Mouse (Mus musculus): ENCODE measurements at regions not wholly inside any gene's neighbourhood (a gene's known extent, or its start where the extent isn't known, plus 50 kb on each side); places are given as distances from the start of the nearest gene placed in this dataset.

DNA sequence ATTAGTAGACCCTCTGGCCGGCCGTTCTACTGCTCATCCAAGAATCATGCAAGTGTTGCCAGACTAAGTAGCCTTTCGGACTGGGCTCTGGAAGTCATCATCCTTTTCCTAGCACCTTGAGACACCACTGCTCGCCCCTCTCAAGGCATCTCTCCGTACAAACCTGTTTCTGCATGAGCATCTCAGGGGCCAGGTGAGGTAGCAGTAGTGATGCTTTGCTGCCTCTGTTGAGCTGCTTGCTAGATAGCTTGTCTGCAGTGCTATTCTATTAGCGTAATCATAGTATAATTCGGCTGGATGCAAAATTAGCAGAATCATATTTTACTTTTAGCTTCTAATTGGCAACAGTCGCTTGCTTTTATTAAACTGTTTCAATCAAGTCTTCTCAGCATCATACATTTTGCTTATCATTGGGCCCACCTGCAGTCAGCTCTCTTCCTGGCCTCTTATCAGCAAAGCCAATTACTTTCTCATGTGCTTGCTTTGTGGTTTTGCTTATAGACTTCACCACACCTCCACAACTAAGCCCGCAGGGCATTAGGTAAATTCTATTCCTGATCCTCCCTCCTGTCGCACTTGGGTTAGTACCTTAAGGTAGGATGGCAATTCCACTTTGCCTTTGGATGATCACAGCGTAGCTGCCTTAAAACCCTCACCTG, 621.1 kb upstream of the Fam92a start:
- Histone ChIP-seq H3K27me3 (ENCODE audit: control insufficient read depth, insufficient read depth, insufficient read length) (no peaks in the 10 kb centered on the region), H3K4me3 (no peak overlapping the region), H3K36me3 (ENCODE audit: control insufficient read depth, insufficient read depth) (no peaks in the 10 kb centered on the region), H3K4me2 (ENCODE audit: low read depth) (no peak overlapping the region), H3ac (ENCODE audit: control insufficient read depth, insufficient read length) (no peak overlapping the region), H3K79me2 (ENCODE audit: control insufficient read depth, insufficient read depth) (no peaks in the 10 kb centered on the region)
- TF ChIP-seq TCF3 (IDR thresholded peaks at IDR 0.05; ENCODE audit: insufficient read length, low read depth) (no peak), TCF12 (IDR thresholded peaks at IDR 0.05; ENCODE audit: insufficient read depth, poor library complexity, severe bottlenecking) (no peak), POLR2AphosphoS2 (IDR thresholded peaks at IDR 0.05; ENCODE audit: insufficient read length, low read depth) (no peak), MYOG (IDR thresholded peaks at IDR 0.05; ENCODE audit: control insufficient read depth in 1 of 3, insufficient read depth in 1 of 3, insufficient read length in 2 of 3, low read depth in 2 of 3) (no peak)

DNA sequence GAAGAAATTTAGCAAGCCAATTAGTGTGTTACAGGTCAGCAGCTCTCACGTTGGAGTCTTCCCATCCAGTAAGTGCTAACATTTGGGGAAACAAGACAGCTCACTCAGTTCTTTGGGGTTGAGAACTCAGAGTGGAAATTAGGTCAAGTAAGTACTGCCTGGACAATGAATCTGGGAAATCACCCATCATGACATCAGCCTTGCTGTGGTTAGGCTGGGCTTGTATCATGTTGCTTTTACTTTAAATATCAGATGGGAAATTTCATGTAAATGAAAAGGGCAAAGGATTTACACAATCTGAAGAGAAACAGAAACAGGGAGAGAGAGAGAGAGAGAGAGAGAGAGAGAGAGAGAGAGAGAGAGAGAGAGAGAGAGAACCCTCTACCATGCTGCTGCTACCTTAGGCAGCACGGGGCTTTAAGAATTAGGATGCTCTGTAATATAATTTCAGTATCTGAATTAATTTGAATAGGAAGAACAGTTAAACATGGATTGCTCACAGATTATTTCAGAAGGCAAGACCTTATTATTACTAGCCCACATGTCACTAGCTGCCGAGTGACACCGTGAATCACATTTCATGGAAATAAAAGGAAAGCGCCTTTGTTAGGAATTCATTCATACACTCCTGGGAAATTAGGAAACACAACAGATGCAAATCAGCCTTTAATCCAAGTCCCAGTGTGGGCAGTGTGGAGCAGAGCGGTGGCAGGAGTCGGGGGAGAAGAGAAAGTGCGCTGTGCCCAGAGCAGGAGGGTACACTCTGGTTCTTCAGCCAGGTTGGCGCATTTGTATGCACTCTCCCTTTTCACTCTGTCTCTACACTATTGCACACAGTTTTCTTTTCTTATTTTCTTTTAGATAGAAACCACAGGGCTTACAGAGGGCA, 620.2 kb upstream of the Fam92a start:
- no peak overlapping the region for H3K4me3 ChIP-seq
- H3K79me2 ChIP-seq (ENCODE audit: control insufficient read depth, insufficient read depth), result no peaks in the 10 kb centered on the region
- H3K27me3 ChIP-seq (ENCODE audit: control insufficient read depth, insufficient read depth, insufficient read length), result no peaks in the 10 kb centered on the region
- H3K36me3 ChIP-seq (ENCODE audit: control insufficient read depth, insufficient read depth), result no peaks in the 10 kb centered on the region
- TF ChIP-seq POLR2AphosphoS2 (IDR thresholded peaks at IDR 0.05; ENCODE audit: insufficient read length, low read depth) (no peak), CEBPB (IDR thresholded peaks at IDR 0.05; ENCODE audit: insufficient read depth, poor library complexity, severe bottlenecking) (no peak), E2F4 (IDR thresholded peaks at IDR 0.05; ENCODE audit: insufficient read depth) (no peak), MYOD1 (IDR thresholded peaks at IDR 0.05; ENCODE audit: control insufficient read depth in 1 of 3, insufficient read length in 2 of 3, low read depth in 2 of 3) (no peak)
- H3ac ChIP-seq (ENCODE audit: control insufficient read depth, insufficient read length), result no peak overlapping the region
- H3K4me2 ChIP-seq (ENCODE audit: low read depth), result peak overlapping the region; percentile 10

DNA sequence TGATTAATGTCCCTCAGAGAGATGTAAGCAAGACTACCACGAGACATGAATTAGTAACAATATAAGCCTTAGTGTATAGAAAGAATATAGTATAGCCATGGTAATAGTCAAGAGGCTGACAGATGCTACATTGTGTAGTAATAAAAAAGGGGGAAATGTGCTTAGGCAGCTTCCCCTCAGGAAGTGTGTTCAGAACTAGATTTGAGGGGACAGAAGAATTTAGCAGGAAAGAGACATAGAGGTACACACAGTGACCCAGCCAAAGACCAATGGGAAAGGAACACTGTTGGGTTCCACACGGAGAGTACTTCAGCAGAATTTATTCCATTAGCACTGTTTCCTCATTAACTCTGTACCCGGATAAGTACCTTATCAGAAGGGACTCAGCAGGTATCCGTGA, 614.0 kb upstream of the Fam92a start:
- H3K4me3 ChIP-seq, result no peak overlapping the region

DNA sequence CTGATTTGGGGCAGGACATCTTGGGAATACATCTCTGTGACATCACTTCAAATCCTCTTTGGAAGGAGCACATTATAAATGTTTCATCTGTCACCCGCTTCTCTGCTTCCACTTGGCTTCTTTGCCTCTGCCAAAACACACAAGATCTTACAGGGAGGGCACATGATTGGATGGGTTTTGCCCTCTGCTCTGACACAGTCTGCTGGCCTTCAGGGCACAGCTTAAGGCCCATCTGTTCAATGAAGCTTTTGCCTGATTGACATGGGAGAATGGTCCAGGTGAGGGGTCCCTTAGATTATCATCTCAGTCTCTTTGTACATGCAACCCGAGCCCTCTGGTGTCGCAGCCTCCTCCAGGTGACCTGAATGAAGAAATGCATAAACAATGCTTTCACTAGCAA, 612.7 kb upstream of the Fam92a start:
- no peak for TF ChIP-seq MYOG (IDR thresholded peaks at IDR 0.05; ENCODE audit: control insufficient read depth in 1 of 3, insufficient read depth in 1 of 3, insufficient read length in 2 of 3, low read depth in 2 of 3)
- no peak for TF ChIP-seq REST (IDR thresholded peaks at IDR 0.05; ENCODE audit: insufficient read depth, insufficient read length)
- no peak for TF ChIP-seq POLR2A (IDR thresholded peaks at IDR 0.05; ENCODE audit: insufficient read length, low read depth)
- no peak for TF ChIP-seq SRF (IDR thresholded peaks at IDR 0.05; ENCODE audit: control insufficient read depth, insufficient read length, low read depth)
- TF ChIP-seq CEBPB (IDR thresholded peaks at IDR 0.05; ENCODE audit: insufficient read depth, poor library complexity, severe bottlenecking), result no peak
- no peak for TF ChIP-seq MYOD1 (IDR thresholded peaks at IDR 0.05; ENCODE audit: control insufficient read depth in 1 of 3, insufficient read length in 2 of 3, low read depth in 2 of 3)
- TF ChIP-seq USF1 (IDR thresholded peaks at IDR 0.05; ENCODE audit: low read depth), result no peak
- TF ChIP-seq MAX (IDR thresholded peaks at IDR 0.05; ENCODE audit: low read depth), result no peak
- no peak for TF ChIP-seq POLR2AphosphoS2 (IDR thresholded peaks at IDR 0.05; ENCODE audit: insufficient read length, low read depth)
- TF ChIP-seq TCF3 (IDR thresholded peaks at IDR 0.05; ENCODE audit: insufficient read length, low read depth), result no peak
- no peak for TF ChIP-seq E2F4 (IDR thresholded peaks at IDR 0.05; ENCODE audit: insufficient read depth)
- TF ChIP-seq TCF12 (IDR thresholded peaks at IDR 0.05; ENCODE audit: insufficient read depth, poor library complexity, severe bottlenecking), result no peak
- no peaks in the 10 kb centered on the region for H3K79me2 ChIP-seq (ENCODE audit: control insufficient read depth, insufficient read depth)
- no peak overlapping the region for H3ac ChIP-seq (ENCODE audit: control insufficient read depth, insufficient read length)
- H3K36me3 ChIP-seq (ENCODE audit: control insufficient read depth, insufficient read depth), result no peaks in the 10 kb centered on the region
- no peak overlapping the region for H3K4me2 ChIP-seq (ENCODE audit: low read depth)
- H3K27me3 ChIP-seq (ENCODE audit: control insufficient read depth, insufficient read depth, insufficient read length), result no peaks in the 10 kb centered on the region
- no peak overlapping the region for H3K4me3 ChIP-seq

More for the DNA sequence above, 614.0 kb upstream of the Fam92a start:
- TF ChIP-seq E2F4 (IDR thresholded peaks at IDR 0.05; ENCODE audit: insufficient read depth), result no peak
- Histone ChIP-seq H3K4me2 (ENCODE audit: low read depth) (no peak overlapping the region), H3K36me3 (ENCODE audit: control insufficient read depth, insufficient read depth) (no peaks in the 10 kb centered on the region), H3ac (ENCODE audit: control insufficient read depth, insufficient read length) (no peak overlapping the region), H3K79me2 (ENCODE audit: control insufficient read depth, insufficient read depth) (no peaks in the 10 kb centered on the region), H3K27me3 (ENCODE audit: control insufficient read depth, insufficient read depth, insufficient read length) (no peaks in the 10 kb centered on the region)

- Histone ChIP-seq H3K4me2 (ENCODE audit: low read depth) (no peak overlapping the region), H3K27me3 (ENCODE audit: control insufficient read depth, insufficient read depth, insufficient read length) (no peaks in the 10 kb centered on the region), H3K4me3 (no peak overlapping the region), H3K36me3 (ENCODE audit: control insufficient read depth, insufficient read depth) (no peaks in the 10 kb centered on the region), H3K79me2 (ENCODE audit: control insufficient read depth, insufficient read depth) (no peaks in the 10 kb centered on the region), H3ac (ENCODE audit: control insufficient read depth, insufficient read length) (no peak overlapping the region)
- TF ChIP-seq MYOG (IDR thresholded peaks at IDR 0.05; ENCODE audit: control insufficient read depth in 1 of 3, insufficient read depth in 1 of 3, insufficient read length in 2 of 3, low read depth in 2 of 3) (no peak), SRF (IDR thresholded peaks at IDR 0.05; ENCODE audit: control insufficient read depth, insufficient read length, low read depth) (no peak), TCF3 (IDR thresholded peaks at IDR 0.05; ENCODE audit: insufficient read length, low read depth) (no peak), REST (IDR thresholded peaks at IDR 0.05; ENCODE audit: insufficient read depth, insufficient read length) (no peak), CEBPB (IDR thresholded peaks at IDR 0.05; ENCODE audit: insufficient read depth, poor library complexity, severe bottlenecking) (no peak), E2F4 (IDR thresholded peaks at IDR 0.05; ENCODE audit: insufficient read depth) (no peak), MAX (IDR thresholded peaks at IDR 0.05; ENCODE audit: low read depth) (no peak), USF1 (IDR thresholded peaks at IDR 0.05; ENCODE audit: low read depth) (no peak), POLR2AphosphoS2 (IDR thresholded peaks at IDR 0.05; ENCODE audit: insufficient read length, low read depth) (no peak)
Observed at GRCm38 (mm10) chr4:12784068-12784467, 612.3 kb upstream of the Fam92a start.
